Mouse (Mus musculus): Measurements from ENCODE around the gene Hoxd9.

DNA sequence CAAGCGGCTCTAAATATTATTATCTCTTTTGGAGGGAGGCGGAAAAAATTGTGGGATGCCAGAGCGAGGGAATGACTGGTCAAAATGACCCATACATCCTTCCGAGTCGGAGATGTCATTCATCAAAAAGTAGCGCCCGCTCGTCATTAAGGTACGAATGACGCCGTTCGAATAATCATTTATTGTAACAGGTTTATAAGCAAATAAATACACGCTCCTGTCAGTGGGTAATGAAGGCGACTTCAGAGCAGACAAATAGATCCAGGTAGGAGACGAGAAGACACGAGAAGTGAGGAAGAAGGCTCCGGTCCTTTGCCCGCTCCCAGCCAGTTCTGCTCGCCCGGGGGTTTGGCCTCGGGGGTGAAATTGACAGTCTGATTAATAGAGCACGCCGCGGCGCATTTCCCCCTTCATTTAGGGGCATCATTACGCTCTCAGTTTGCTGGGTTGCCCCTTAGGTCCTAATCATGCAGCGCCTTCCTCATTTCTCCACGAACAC lies 38.0 kb upstream of the Hoxd9 start, which contains the start of gene Evx2:
- TF ChIP-seq SMC3 (IDR thresholded peaks at IDR 0.05; ENCODE audit: low read depth, low read length) (no peak), POLR2A (IDR thresholded peaks at IDR 0.05; ENCODE audit: low read depth, low read length) (no peak), JUND (conservative IDR thresholded peaks at IDR 0.05; ENCODE audit: low read depth, low read length) (no peak), MYC (IDR thresholded peaks at IDR 0.05; ENCODE audit: low read depth, low read length) (no peak)

Measured in CH12.LX (cell line).